Mouse (Mus musculus): ENCODE results near the gene Grid2ip. TPM values are rescaled to one million over a fixed set of nuclear protein-coding genes. Genes with fewer than 3 reads are reported as not detected.

Grid2ip gene
- polyA plus RNA-seq, 1 experiment from 2014 or later: 0.14 TPM

GRCm38 (mm10) chr5:143403221-143404147 lies 46.3 kb downstream of the Grid2ip start, which contains the start of gene Kdelr2:
Kdelr2 (plus strand) TSS chr5:143403838.
- peak; percentile 96 for ATAC-seq (replicated peaks; ENCODE audit: low FRiP score)
- Histone ChIP-seq H3K9ac (peak within 1 kb of the TSS; percentile 91), H3K4me3 (replicated peaks) (peak within 1 kb of the TSS; percentile 97), H3K27ac (peak within 1 kb of the TSS; percentile 90), H3K27me3 (no peaks in the 10 kb centered on the region), H3K4me2 (peak within 1 kb of the TSS; percentile 73), H3K36me3 (peaks cover 38% of the 10 kb centered on the region), H3K4me1 (peaks cover 31% of the 10 kb centered on the region), H3K9me3 (replicated peaks) (no peaks in the 10 kb centered on the region)
- WGBS: under 1% methylated on average over 72 of the region's 72 CpGs

- 3% methylated on average over 34 of the region's 34 CpGs for WGBS
- H3K4me3 ChIP-seq (replicated peaks): peak overlapping the region; percentile 97
- H3K4me2 ChIP-seq: peak overlapping the region; percentile 73
- ATAC-seq (replicated peaks; ENCODE audit: low FRiP score): peak; percentile 57
- peaks cover 31% of the 10 kb centered on the region for H3K4me1 ChIP-seq
- H3K9ac ChIP-seq: peak overlapping the region; percentile 91
- peaks cover 35% of the 10 kb centered on the region for H3K36me3 ChIP-seq
- no peaks in the 10 kb centered on the region for H3K9me3 ChIP-seq (replicated peaks)
- H3K27me3 ChIP-seq: no peaks in the 10 kb centered on the region
- H3K27ac ChIP-seq: peak overlapping the region; percentile 90
Observed at GRCm38 (mm10) chr5:143404148-143404930, 47.2 kb downstream of the Grid2ip start.

GRCm38 (mm10) chr5:143405200-143405599 lies 48.1 kb downstream of the Grid2ip start:
- Histone ChIP-seq H3K36me3 (peaks cover 43% of the 10 kb centered on the region), H3K4me3 (replicated peaks) (peak overlapping the region; percentile 97), H3K9ac (peak overlapping the region; percentile 91; the same call in 1 of the 2 replicates), H3K4me2 (peak overlapping the region; percentile 73), H3K4me1 (peaks cover 34% of the 10 kb centered on the region), H3K27me3 (no peaks in the 10 kb centered on the region), H3K9me3 (replicated peaks) (no peaks in the 10 kb centered on the region), H3K27ac (no peak overlapping the region)
- no peak for ATAC-seq (replicated peaks; ENCODE audit: low FRiP score)
- WGBS: 85% methylated on average over 9 of the region's 9 CpGs

- H3K27me3 ChIP-seq: no peaks in the 10 kb centered on the region
- 93% methylated on average over 9 of the region's 9 CpGs for WGBS
- H3K36me3 ChIP-seq: peaks cover 54% of the 10 kb centered on the region
- H3K4me3 ChIP-seq (replicated peaks): no peak overlapping the region
- H3K9ac ChIP-seq: no peak overlapping the region
- H3K9me3 ChIP-seq (replicated peaks): no peaks in the 10 kb centered on the region
- no peak overlapping the region for H3K27ac ChIP-seq
- ATAC-seq (replicated peaks; ENCODE audit: low FRiP score): no peak
- H3K4me2 ChIP-seq: no peak overlapping the region
- peaks cover 40% of the 10 kb centered on the region for H3K4me1 ChIP-seq
Observed at GRCm38 (mm10) chr5:143406548-143406947, 49.4 kb downstream of the Grid2ip start.

- H3K36me3 ChIP-seq: peaks cover 77% of the 10 kb centered on the region
- WGBS: 60% methylated on average over 3 of the region's 3 CpGs
- no peaks in the 10 kb centered on the region for H3K9me3 ChIP-seq (replicated peaks)
- H3K9ac ChIP-seq: no peak overlapping the region
- no peak for ATAC-seq (replicated peaks; ENCODE audit: low FRiP score)
- no peaks in the 10 kb centered on the region for H3K27me3 ChIP-seq
- H3K27ac ChIP-seq: no peak overlapping the region
- H3K4me1 ChIP-seq: peaks cover 31% of the 10 kb centered on the region
- no peak overlapping the region for H3K4me2 ChIP-seq
- H3K4me3 ChIP-seq (replicated peaks): no peak overlapping the region
Observed at GRCm38 (mm10) chr5:143409239-143409638, 52.1 kb downstream of the Grid2ip start.

DNA sequence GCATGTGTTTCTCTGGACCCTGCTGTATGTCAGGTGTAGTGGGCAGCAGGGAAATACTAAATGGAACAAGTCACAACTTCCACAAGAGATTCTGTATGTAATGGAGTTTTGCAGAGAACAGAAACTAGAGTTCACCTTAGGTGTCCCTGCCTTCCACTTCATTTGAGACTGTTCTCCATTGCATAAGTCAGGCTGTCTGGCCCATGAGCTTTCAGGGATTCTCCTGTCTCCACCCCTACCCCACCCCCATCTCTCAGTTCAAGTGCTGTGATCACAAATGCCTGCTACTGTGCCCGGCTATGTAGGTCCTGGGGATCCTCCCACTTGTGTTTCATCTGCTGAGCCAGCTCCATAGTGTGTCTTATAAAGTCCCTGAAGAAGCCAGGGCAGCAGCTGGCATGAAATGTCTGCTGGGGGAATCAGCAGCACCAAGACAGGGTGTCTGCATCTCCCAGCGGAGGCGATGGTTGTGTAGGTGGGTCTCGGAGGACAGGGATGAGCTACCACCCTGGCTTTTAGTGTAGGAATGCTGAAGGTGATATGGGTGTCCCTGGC lies 53.8 kb downstream of the Grid2ip start:
- Histone ChIP-seq H3K4me1 (peaks cover 16% of the 10 kb centered on the region), H3K27ac (no peak overlapping the region), H3K4me2 (no peak overlapping the region), H3K4me3 (replicated peaks) (no peak overlapping the region), H3K9ac (no peak overlapping the region), H3K36me3 (peaks cover 79% of the 10 kb centered on the region), H3K9me3 (replicated peaks) (no peaks in the 10 kb centered on the region), H3K27me3 (no peaks in the 10 kb centered on the region)
- WGBS: 83% methylated on average over 4 of the region's 4 CpGs
- ATAC-seq (replicated peaks; ENCODE audit: low FRiP score): no peak

DNA sequence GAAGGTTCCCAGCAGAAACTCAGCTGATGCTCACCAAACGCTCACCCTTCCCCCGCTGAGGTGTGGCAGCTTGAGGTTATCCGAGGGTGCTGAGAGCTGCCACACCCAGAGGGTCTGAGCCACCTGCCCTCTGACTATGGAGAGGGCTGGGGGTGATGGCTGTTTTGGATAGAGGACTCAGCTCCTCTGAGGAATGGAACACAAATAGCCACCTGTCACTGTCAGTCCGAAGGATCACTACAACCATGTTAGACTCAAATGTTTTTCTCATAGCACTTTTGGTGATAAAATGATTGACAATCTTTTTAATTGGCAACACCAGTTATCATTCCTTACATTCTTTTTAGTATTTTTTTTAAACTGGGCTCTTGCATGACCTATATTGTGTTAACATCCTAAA lies 64.3 kb downstream of the Grid2ip start:
- no peak overlapping the region for H3K27ac ChIP-seq
- H3K36me3 ChIP-seq: peaks cover 62% of the 10 kb centered on the region
- H3K4me2 ChIP-seq: no peak overlapping the region
- no peak overlapping the region for H3K9ac ChIP-seq
- H3K4me3 ChIP-seq (replicated peaks): no peak overlapping the region
- no peak for ATAC-seq (replicated peaks; ENCODE audit: low FRiP score)
- no peaks in the 10 kb centered on the region for H3K4me1 ChIP-seq
- no peaks in the 10 kb centered on the region for H3K27me3 ChIP-seq
- WGBS: 79% methylated on average over 4 of the region's 4 CpGs
- no peaks in the 10 kb centered on the region for H3K9me3 ChIP-seq (replicated peaks)

GRCm38 (mm10) chr5:143422990-143423389 lies 65.9 kb downstream of the Grid2ip start:
- peaks cover 47% of the 10 kb centered on the region for H3K36me3 ChIP-seq
- no peaks in the 10 kb centered on the region for H3K4me1 ChIP-seq
- 84% methylated on average over 4 of the region's 4 CpGs for WGBS
- H3K9me3 ChIP-seq (replicated peaks): no peaks in the 10 kb centered on the region
- ATAC-seq (replicated peaks; ENCODE audit: low FRiP score): no peak
- H3K4me3 ChIP-seq (replicated peaks): no peak overlapping the region
- H3K27me3 ChIP-seq: no peaks in the 10 kb centered on the region
- H3K4me2 ChIP-seq: no peak overlapping the region
- no peak overlapping the region for H3K27ac ChIP-seq
- no peak overlapping the region for H3K9ac ChIP-seq

- ATAC-seq (replicated peaks; ENCODE audit: low FRiP score): no peak
- H3K4me2 ChIP-seq: no peak overlapping the region
- H3K9me3 ChIP-seq (replicated peaks): no peaks in the 10 kb centered on the region
- WGBS: 30% methylated on average over 6 of the region's 6 CpGs
- no peaks in the 10 kb centered on the region for H3K4me1 ChIP-seq
- H3K27me3 ChIP-seq: no peaks in the 10 kb centered on the region
- peaks cover 37% of the 10 kb centered on the region for H3K36me3 ChIP-seq
- H3K27ac ChIP-seq: no peak overlapping the region
- H3K9ac ChIP-seq: no peak overlapping the region
- no peak overlapping the region for H3K4me3 ChIP-seq (replicated peaks)
Observed at GRCm38 (mm10) chr5:143423899-143424519, 66.9 kb downstream of the Grid2ip start.

GRCm38 (mm10) chr5:143434421-143434820 lies 77.3 kb downstream of the Grid2ip start:
- Histone ChIP-seq H3K9me3 (replicated peaks) (no peaks in the 10 kb centered on the region), H3K4me2 (no peak overlapping the region), H3K27ac (no peak overlapping the region), H3K4me3 (replicated peaks) (no peak overlapping the region), H3K36me3 (no peaks in the 10 kb centered on the region), H3K9ac (no peak overlapping the region), H3K4me1 (no peaks in the 10 kb centered on the region), H3K27me3 (no peaks in the 10 kb centered on the region)
- 0% methylated on average over 4 of the region's 4 CpGs for WGBS
- ATAC-seq (replicated peaks; ENCODE audit: low FRiP score): no peak

DNA sequence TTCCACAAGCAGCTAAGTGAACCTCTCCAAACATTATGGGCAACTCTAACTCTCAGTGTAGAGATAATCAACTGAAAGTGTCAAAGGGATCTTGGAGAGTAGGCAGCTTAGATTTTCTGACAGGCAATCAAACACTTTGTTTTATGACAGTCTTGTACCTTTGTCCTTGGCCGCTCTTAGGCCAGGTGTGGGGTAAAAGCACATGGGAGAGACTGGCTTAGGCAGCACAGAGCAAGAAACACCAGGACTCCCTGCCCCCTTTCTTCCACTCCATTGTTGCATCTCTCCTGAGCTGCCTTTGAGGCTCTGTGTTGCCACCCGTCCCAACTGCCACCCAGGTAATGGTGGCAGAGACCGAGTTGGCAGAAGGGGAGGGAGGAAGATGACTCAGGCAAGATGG lies 84.2 kb downstream of the Grid2ip start:
- Histone ChIP-seq H3K4me3 (replicated peaks) (no peak overlapping the region), H3K4me2 (no peak overlapping the region), H3K4me1 (no peaks in the 10 kb centered on the region), H3K27me3 (no peaks in the 10 kb centered on the region), H3K9ac (no peak overlapping the region), H3K36me3 (no peaks in the 10 kb centered on the region), H3K27ac (no peak overlapping the region), H3K9me3 (replicated peaks) (no peaks in the 10 kb centered on the region)
- ATAC-seq (replicated peaks; ENCODE audit: low FRiP score): no peak
- 84% methylated on average over 3 of the region's 3 CpGs for WGBS

Data from kidney, embryonic 15.5 days (tissue).